Mouse (Mus musculus) hindbrain, embryonic 16.5 days (tissue): ENCODE data around the gene Lypd8. TPM values are rescaled to one million over a fixed set of nuclear protein-coding genes. Genes with fewer than 3 reads are reported as not detected.
"Not testable (repeated sequence)": the region's sequence is repeated elsewhere in the genome, so short reads cannot be mapped to it uniquely, and the experiment has no call there.

Experiments used
- ATAC-seq: fragments of 200-750 bp; cut with Nextera tagmentation; 2 replicates; pipeline ENCODE4 v1.8.0; 2017; ENCODE audit warnings: moderate TSS enrichment, moderate library complexity
- H3K27ac ChIP-seq: fragments of 300-500 bp; sonication (generic); 2 replicates; pipeline ENCODE4 v1.5.1; 2014; ENCODE audit warnings: low read depth, mild to moderate bottlenecking, control low read depth, low read length, moderate library complexity
- H3K27me3 ChIP-seq: fragments of 300-500 bp; sonication (generic); replicated peaks from 2 replicates; pipeline ENCODE4 v1.6.1; 2014; ENCODE audit warnings: low read length; ENCODE audit not compliant: control insufficient read depth, insufficient read depth
- H3K36me3 ChIP-seq: fragments of 300-500 bp; sonication (generic); 2 replicates; pipeline ENCODE4 v1.6.1; 2014; ENCODE audit warnings: mild to moderate bottlenecking, low read length, moderate library complexity, mixed read lengths; ENCODE audit not compliant: control insufficient read depth, insufficient read depth
- H3K4me1 ChIP-seq: fragments of 300-500 bp; sonication (generic); 2 replicates; pipeline ENCODE4 v1.6.1; 2014; ENCODE audit warnings: low read depth, low read length; ENCODE audit not compliant: control insufficient read depth, insufficient read depth
- H3K4me2 ChIP-seq: fragments of 300-500 bp; sonication (generic); 2 replicates; pipeline ENCODE4 v1.6.1; 2014; ENCODE audit warnings: mild to moderate bottlenecking, low read length, control low read depth, moderate library complexity
- H3K4me3 ChIP-seq: fragments of 300-500 bp; sonication (generic); 2 replicates; pipeline ENCODE4 v1.5.1; 2014; ENCODE audit warnings: mild to moderate bottlenecking, low read length, control low read depth, moderate library complexity
- H3K9ac ChIP-seq: fragments of 300-500 bp; sonication (generic); 2 replicates; pipeline ENCODE4 v1.6.1; 2014; ENCODE audit warnings: low read depth, mild to moderate bottlenecking, control low read depth, low read length, moderate library complexity
- H3K9me3 ChIP-seq: fragments of 300-500 bp; sonication (generic); 2 replicates; pipeline ENCODE4 v1.6.1; 2014; ENCODE audit warnings: mild to moderate bottlenecking, low read length, moderate library complexity; ENCODE audit not compliant: control insufficient read depth
- WGBS: fragments of 180-500 bp; shearing (Covaris S2); extraction: QIAGEN DNeasy Blood & Tissue Kit; methylation state at CpG from one replicate; pipeline ENCODE4 v1.1.7; 2014; 5-methylcytosine and 5-hydroxymethylcytosine counted together
- polyA plus RNA-seq: library from polyadenylated mRNA; unstranded; fragments of >200 nt; fragmentation: Nextera tagmentation; extraction: Ambion mirVana; gene quantifications from 2 replicates; pipeline ENCODE4 v1.2.1, GENCODE M21; 2015

The Lypd8 gene
- polyA plus RNA-seq, 1 experiment from 2014 or later: not detected

DNA sequence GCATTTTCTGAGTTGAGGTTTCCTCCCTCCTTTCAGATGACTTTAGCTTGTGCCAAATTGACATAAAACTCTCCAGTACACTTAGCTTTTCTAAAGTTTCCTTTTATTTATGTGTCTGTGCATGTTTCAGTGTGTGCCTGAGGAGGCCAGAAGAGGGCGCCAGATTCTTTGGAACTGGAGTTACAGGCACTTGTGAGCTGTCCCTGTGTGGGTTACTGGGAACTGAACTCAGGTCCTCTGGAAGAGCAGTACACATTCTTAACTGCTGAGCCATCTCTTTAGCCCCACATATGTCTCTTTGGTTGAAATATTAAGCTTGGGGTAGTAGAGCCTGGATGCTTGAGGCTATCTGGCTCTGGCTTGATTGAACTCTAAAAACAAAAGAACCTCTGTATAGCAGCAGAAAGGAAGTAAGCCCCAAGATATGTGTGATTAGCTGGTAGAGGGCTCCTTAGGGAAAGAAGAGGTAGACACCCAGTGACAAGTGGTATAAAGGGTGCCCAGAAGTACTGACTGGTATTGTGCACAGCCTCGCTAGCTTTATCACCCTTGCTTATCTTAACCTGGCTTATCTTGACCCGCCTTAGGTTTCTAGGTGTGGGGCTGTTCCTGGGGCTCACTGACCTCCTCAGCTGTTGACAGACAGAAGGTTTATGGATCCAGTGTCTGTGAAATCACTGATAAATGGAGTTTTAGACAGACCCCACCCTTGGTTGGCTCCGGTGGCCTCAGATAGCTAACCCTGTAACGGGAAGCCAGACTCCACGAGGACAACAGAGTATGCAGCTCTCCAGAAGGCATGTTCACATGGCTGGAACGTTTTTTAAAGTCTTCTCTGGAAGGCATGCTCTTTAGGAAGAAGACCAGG lies 25.9 kb upstream of the Lypd8 start:
- no peak overlapping the region for H3K4me2 ChIP-seq
- H3K9ac ChIP-seq: no peak overlapping the region
- no peaks in the 10 kb centered on the region for H3K36me3 ChIP-seq
- H3K4me1 ChIP-seq: no peaks in the 10 kb centered on the region
- H3K27ac ChIP-seq: no peak overlapping the region
- ATAC-seq: no peak
- H3K4me3 ChIP-seq: no peak overlapping the region
- WGBS: 69% methylated on average over 7 of the region's 7 CpGs
- H3K27me3 ChIP-seq: no peaks in the 10 kb centered on the region
- no peaks in the 10 kb centered on the region for H3K9me3 ChIP-seq

DNA sequence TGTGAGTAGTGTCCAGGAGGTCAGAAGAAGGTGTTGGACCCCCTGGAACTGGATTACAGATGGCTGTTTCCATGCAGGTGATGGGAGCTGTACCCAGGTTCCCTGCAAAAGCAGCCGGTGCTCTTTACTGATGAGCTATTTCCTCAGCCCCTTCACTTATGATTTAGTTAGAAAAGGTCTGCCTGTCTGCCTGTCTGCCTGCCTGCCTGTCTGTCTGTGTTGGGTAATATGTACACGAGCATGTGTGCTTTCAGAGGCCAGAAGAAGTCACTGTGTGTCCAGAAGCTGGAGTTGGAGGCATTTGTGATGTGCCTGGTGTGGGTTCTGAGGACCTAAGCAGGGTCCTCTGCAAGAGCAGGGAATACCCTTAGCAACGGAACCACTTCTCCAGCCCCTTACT lies 25.1 kb upstream of the Lypd8 start:
- Histone ChIP-seq H3K36me3 (no peaks in the 10 kb centered on the region), H3K4me3 (no peak overlapping the region), H3K4me2 (no peak overlapping the region), H3K27ac (no peak overlapping the region), H3K27me3 (no peaks in the 10 kb centered on the region), H3K4me1 (no peaks in the 10 kb centered on the region), H3K9me3 (no peaks in the 10 kb centered on the region), H3K9ac (no peak overlapping the region)
- 90% methylated on average over 3 of the region's 3 CpGs for whole genome bisulfite sequencing
- ATAC-seq: no peak

DNA sequence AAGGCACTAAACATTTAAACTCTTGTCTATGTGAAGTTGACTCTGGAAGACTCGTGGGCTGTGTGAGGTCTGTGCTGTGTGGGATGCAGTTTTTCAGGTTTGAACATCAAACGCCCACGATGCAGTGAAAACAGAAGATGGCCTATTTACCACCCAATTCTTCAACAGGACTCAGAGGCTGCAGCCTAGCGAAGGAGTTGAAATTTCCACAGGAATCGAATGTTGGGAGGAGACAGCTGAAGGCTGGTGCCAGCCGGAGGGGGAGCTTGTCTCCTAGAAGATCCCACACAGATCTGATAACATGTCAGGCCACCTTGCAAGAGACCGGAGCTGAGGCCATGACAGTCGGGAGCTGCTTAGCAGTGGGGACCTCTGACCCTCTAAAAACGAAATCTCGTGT lies 24.4 kb upstream of the Lypd8 start:
- no peak overlapping the region for H3K4me3 ChIP-seq
- no peaks in the 10 kb centered on the region for H3K27me3 ChIP-seq
- no peaks in the 10 kb centered on the region for H3K4me1 ChIP-seq
- WGBS: 81% methylated on average over 8 of the region's 10 CpGs
- no peak for ATAC-seq
- no peak overlapping the region for H3K4me2 ChIP-seq
- H3K36me3 ChIP-seq: no peaks in the 10 kb centered on the region
- no peak overlapping the region for H3K9ac ChIP-seq
- no peak overlapping the region for H3K27ac ChIP-seq
- no peaks in the 10 kb centered on the region for H3K9me3 ChIP-seq

DNA sequence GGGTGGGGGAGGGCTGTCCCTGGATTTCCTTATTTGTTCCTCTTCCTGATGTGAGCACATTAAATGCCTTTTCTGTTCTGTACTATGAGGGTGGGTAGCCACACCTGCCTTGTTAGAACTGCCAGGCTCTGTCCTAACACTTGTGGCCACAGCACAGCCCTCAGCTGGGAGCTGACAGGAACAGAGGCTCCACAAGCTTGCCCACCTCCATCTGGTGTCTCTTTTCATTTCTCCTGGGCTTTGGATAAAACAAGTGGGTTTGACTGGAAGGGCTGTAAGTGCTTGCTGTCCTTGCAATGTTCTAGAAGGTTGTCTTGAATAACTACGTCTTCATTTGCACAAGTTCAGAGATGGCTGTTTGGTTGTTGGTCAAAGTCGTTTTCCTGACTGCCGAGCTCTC lies 23.9 kb upstream of the Lypd8 start:
- no peaks in the 10 kb centered on the region for H3K4me1 ChIP-seq
- ATAC-seq: no peak
- WGBS: 76% methylated on average over 3 of the region's 3 CpGs
- H3K27ac ChIP-seq: no peak overlapping the region
- no peaks in the 10 kb centered on the region for H3K36me3 ChIP-seq
- H3K9ac ChIP-seq: no peak overlapping the region
- H3K27me3 ChIP-seq: no peaks in the 10 kb centered on the region
- no peak overlapping the region for H3K4me2 ChIP-seq
- no peaks in the 10 kb centered on the region for H3K9me3 ChIP-seq
- no peak overlapping the region for H3K4me3 ChIP-seq

DNA sequence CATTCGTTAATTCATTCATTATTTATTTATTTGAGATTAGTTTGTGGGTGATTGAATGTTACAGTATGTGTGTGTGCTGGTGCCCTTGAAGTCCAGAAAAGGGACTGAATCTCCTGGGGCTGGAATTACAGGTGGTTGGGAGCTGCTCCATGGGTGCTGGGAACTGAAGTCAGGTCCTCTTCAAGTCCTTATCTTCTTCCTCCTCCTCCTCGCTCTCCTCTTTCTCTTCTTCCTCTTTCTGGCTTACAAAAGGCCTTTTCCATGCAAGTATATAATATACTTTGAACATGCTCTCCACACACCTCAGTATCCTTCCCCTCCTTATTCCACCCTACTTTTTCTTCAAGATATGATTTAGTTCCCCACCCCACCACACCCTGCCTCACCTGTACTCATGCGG lies 21.8 kb upstream of the Lypd8 start:
- Histone ChIP-seq H3K9me3 (no peaks in the 10 kb centered on the region), H3K27ac (no peak overlapping the region), H3K4me1 (no peaks in the 10 kb centered on the region), H3K27me3 (no peaks in the 10 kb centered on the region), H3K36me3 (no peaks in the 10 kb centered on the region), H3K4me3 (no peak overlapping the region), H3K9ac (no peak overlapping the region), H3K4me2 (no peak overlapping the region)
- ATAC-seq: no peak
- 87% methylated on average over 3 of the region's 3 CpGs for WGBS

DNA sequence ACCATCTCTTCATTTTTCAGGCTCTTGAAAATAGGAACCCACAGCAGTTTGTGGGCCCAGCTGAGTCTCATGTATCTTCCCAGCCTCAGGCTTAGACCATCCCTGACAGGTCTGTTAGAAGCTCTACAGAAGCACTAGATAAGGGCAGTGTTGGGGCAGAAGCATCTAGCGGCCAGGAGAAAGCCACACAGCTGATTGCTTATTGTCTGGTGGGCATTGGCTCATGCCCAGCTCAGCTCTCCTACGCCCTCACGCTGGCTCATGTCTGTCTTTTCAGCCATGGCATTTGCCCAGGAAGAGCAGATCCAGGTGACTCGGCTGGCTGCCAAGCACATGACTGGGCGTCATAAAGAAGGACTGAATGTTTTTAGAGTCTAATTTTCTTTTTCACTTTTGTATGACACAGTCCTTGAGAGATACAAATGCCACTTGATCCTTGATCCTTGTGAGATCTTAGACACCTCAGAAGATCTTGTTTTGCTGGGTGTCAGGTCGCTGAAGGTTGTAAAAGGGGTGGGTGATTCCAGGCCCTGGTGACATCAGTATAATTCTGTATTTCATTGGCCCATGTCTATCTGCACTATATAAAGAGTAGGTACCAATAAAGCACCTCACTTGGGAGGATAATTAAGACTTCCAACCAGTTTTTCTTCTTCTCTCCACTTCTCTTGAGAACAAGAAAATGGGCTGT lies 20.9 kb upstream of the Lypd8 start:
- Histone ChIP-seq H3K9me3 (no peaks in the 10 kb centered on the region), H3K9ac (no peak overlapping the region), H3K27me3 (no peaks in the 10 kb centered on the region), H3K4me2 (no peak overlapping the region), H3K4me3 (no peak overlapping the region), H3K36me3 (no peaks in the 10 kb centered on the region), H3K27ac (no peak overlapping the region), H3K4me1 (no peaks in the 10 kb centered on the region)
- no peak for ATAC-seq
- WGBS: 77% methylated on average over 6 of the region's 6 CpGs

DNA sequence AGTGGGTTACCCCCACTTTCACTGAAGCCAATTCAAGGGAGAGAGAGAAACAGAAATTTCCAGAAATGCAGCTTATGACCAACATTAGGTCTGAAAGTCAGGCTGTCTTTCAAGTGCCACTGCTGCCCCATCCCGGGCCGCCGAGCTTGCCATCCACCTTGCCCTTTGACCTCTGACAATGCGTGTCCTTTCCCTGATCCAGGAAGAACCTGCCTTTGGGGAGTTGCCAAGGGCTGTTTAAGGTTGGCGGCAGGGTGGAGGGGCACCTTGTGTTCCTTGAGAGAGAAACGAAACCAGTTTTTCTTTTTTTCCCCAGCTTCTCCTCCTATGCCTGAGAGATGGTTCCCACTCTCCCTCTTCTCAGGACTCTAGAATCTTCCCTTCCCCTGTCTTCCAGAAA lies 16.3 kb upstream of the Lypd8 start:
- H3K9ac ChIP-seq, H3K4me3 ChIP-seq, H3K4me2 ChIP-seq, H3K4me1 ChIP-seq, H3K36me3 ChIP-seq, H3K9me3 ChIP-seq, ATAC-seq, H3K27ac ChIP-seq, H3K27me3 ChIP-seq: not testable (repeated sequence)
- WGBS: no CpG with 5 or more reads among the region's 6 CpGs

DNA sequence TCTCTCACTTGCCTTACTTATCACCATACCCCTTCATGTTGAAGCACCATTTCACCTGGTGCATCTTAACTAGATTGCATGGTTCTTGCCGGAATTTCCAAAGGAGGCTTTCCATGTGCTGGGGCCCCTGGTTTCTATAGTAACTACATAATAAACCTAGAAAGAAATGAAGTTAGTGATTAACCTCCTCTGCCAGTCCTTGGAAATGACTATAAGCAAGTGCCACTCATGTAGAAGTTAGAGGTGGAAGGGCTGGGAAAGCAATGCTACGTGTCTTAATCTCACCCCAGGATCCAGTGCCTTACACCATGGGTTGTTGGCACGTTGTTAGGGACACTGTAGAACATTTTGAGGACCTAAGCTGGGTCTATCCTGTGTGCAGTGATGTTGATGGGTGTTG lies 14.4 kb upstream of the Lypd8 start:
- 66% methylated on average over 3 of the region's 3 CpGs for WGBS
- ATAC-seq: no peak
- H3K9ac ChIP-seq: no peak overlapping the region
- H3K27me3 ChIP-seq: no peaks in the 10 kb centered on the region
- no peaks in the 10 kb centered on the region for H3K36me3 ChIP-seq
- no peak overlapping the region for H3K4me2 ChIP-seq
- no peak overlapping the region for H3K27ac ChIP-seq
- H3K4me1 ChIP-seq: no peaks in the 10 kb centered on the region
- no peak overlapping the region for H3K4me3 ChIP-seq
- no peaks in the 10 kb centered on the region for H3K9me3 ChIP-seq

DNA sequence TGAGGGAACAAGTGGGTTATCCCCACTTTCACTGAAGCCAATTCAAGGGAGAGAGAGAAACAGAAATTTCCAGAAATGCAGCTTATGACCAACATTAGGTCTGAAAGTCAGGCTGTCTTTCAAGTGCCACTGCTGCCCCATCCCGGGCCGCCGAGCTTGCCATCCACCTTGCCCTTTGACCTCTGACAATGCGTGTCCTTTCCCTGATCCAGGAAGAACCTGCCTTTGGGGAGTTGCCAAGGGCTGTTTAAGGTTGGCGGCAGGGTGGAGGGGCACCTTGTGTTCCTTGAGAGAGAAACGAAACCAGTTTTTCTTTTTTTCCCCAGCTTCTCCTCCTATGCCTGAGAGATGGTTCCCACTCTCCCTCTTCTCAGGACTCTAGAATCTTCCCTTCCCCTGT lies 12.7 kb upstream of the Lypd8 start:
- not testable (repeated sequence) for H3K4me2 ChIP-seq, H3K4me1 ChIP-seq, H3K9ac ChIP-seq, H3K27me3 ChIP-seq, H3K4me3 ChIP-seq, H3K27ac ChIP-seq, H3K9me3 ChIP-seq, H3K36me3 ChIP-seq, ATAC-seq
- WGBS: no CpG with 5 or more reads among the region's 6 CpGs
